Comparison of ENCODE assay signal across 13 mouse cellular contexts in the genomic region with DNA sequence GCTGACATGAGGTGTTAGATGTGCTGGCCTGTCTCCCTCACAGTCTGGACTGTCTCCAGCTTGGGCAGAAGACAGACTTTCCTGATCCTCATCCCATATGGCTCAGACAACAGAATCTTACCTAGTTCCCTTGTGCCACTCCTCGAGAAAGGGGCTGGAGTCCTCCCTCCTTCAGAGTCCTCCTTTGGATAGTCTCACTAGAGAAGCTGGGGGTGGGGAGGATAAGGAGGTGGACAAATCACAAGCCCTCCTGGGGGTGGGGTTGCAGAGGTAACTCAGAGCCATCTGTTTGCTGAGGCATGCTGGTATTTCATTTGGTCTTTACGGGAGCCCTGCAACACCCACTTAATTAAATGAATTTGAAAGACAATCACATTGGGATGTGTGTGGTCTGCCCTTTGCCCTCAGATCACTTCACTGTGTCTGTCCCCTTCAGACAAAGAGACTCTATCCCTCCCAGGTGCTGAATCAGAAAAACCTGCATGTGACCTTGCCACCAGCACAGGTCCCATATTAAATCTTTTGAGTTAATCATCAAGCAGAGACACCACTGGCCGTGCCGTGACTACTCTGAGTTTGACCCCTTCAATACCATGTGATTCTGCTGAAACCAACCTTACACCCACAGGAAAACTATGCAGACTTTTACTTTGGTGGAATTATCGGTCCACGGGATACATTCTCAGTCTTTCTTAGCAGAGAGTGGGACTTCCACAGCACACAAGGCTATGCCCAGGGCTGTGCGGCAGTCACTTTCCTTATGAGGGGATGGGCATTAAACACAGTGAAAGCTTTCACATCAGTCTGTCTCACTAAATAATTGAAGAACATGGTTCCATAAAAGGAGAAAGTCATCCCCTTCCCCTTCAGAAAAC. TPM values are rescaled to one million over a fixed set of nuclear protein-coding genes. Genes with fewer than 3 reads are reported as not detected.
DNase-seq lines count a peak whose midpoint lies in the region; ATAC-seq and TF ChIP-seq lines count a peak whose summit lies in the region.
"Had no signal": no experiment of that assay in that cellular context is flagged by ENCODE, and none has a peak within 500 bp of the region (broad histone marks: within the 10 kb centered on the region; RNA-seq: fewer than 3 reads in every experiment).

No protein-coding gene starts in this region.

- no peaks in the 10 kb centered on the region for H3K27me3 ChIP-seq in hindbrain, postnatal 0 days (ENCODE audit: insufficient read depth, low read length)
- H3K27me3 ChIP-seq in limb, embryonic 12.5 days, result no peaks in the 10 kb centered on the region; the same call in 1 of the 2 replicates

- H3K4me3 ChIP-seq in hindbrain, postnatal 0 days (ENCODE audit: low read length), result no peak overlapping the region
- no peak overlapping the region for H3K4me3 ChIP-seq in limb, embryonic 12.5 days (replicated peaks)
- H3K4me3 ChIP-seq: erythroblast, embryonic 14.5 days; midbrain, embryonic 12.5 days had no signal

- peak overlapping the region; percentile 41; the same call in 1 of the 2 replicates for H3K27ac ChIP-seq in hindbrain, postnatal 0 days
- H3K27ac ChIP-seq in limb, embryonic 12.5 days, result peak overlapping the region; percentile 4; the same call in 1 of the 2 replicates
- H3K27ac ChIP-seq: midbrain, embryonic 12.5 days had no signal

- peaks cover 4% of the 10 kb centered on the region for H3K4me1 ChIP-seq in hindbrain, postnatal 0 days (ENCODE audit: insufficient read depth, low read length)
- H3K4me1 ChIP-seq in limb, embryonic 12.5 days (replicated peaks), result peaks cover 9% of the 10 kb centered on the region

- H3K9me3 ChIP-seq in hindbrain, postnatal 0 days (ENCODE audit: low read length), result no peaks in the 10 kb centered on the region
- H3K9me3 ChIP-seq in limb, embryonic 12.5 days, result no peaks in the 10 kb centered on the region
- H3K9me3 ChIP-seq: midbrain, embryonic 12.5 days had no signal

- no peak for TF ChIP-seq CTCF in hindbrain, postnatal 0 days (IDR thresholded peaks at IDR 0.05; ENCODE audit: low read depth)

- no peak overlapping the region for H3K4me2 ChIP-seq in hindbrain, postnatal 0 days (ENCODE audit: low read depth, low read length)
- no peak overlapping the region for H3K4me2 ChIP-seq in limb, embryonic 12.5 days
- H3K4me2 ChIP-seq: heart, embryonic 11.5 days; midbrain, embryonic 12.5 days had no signal

- no peak overlapping the region for H3K9ac ChIP-seq in hindbrain, postnatal 0 days (replicated peaks; ENCODE audit: low read length)
- H3K9ac ChIP-seq in limb, embryonic 12.5 days (replicated peaks), result no peak overlapping the region
- H3K9ac ChIP-seq: midbrain, embryonic 12.5 days had no signal

- WGBS in hindbrain, postnatal 0 days, result 33% methylated on average over 7 of the region's 7 CpGs
- 24% methylated on average over 7 of the region's 7 CpGs for WGBS in limb, embryonic 12.5 days

- DNase-seq in left cerebral cortex, postnatal 4 days, result peak; percentile 43
- no peak for DNase-seq in left cerebral cortex, adult 8-10 months (ENCODE audit: low spot score in 2 of 2)
- peak; percentile 72 for DNase-seq in cerebellum, adult 11 months
- peak; percentile 20 for DNase-seq in hindbrain, postnatal 0 days (ENCODE audit: low spot score)
- no peak for DNase-seq in spleen, postnatal 4 days (ENCODE audit: low spot score in 2 of 2)
- DNase-seq in lung, postnatal 4 days, result no peak

- H3K36me3 ChIP-seq in hindbrain, postnatal 0 days (ENCODE audit: insufficient read depth, low read length), result no peaks in the 10 kb centered on the region
- H3K36me3 ChIP-seq in limb, embryonic 12.5 days, result no peaks in the 10 kb centered on the region
- H3K36me3 ChIP-seq: midbrain, embryonic 12.5 days had no signal

- peak; percentile 41; the same call in 1 of the 2 replicates for ATAC-seq in hindbrain, postnatal 0 days
- 0 out of 2 replicates have a peak, but pooled peaks have one; percentile 58 for ATAC-seq in limb, embryonic 12.5 days (ENCODE audit: insufficient number of reproducible peaks, insufficient read depth, low FRiP score, low TSS enrichment, low read depth)
- ATAC-seq in megakaryocyte-erythroid progenitor cell, adult 5-6 weeks (replicated peaks; ENCODE audit: low FRiP score, low TSS enrichment, poor library complexity, severe bottlenecking), result no peak

- intact Hi-C loops in left cerebral cortex, postnatal 4 days (cut with DNase I), result no loop called here

RNA-seq across cellular contexts. Expression of a gene that starts 57.7 kb away (rescaled TPM):
- not detected for total RNA-seq in left cerebral cortex, postnatal 4 days (2021)
- total RNA-seq in left cerebral cortex, adult 8-10 months (2022), result not detected
- not detected in 2 replicates for total RNA-seq in hindbrain, postnatal 0 days (2014; rRNA removed)
- not detected in 2 replicates for polyA plus RNA-seq in hindbrain, postnatal 0 days (2015; fragmentation: Nextera tagmentation; extraction: Ambion mirVana)
- polyA plus RNA-seq in limb, embryonic 12.5 days (2016; fragmentation: Nextera tagmentation; extraction: Ambion mirVana), result not detected in 2 replicates
- total RNA-seq in megakaryocyte-erythroid progenitor cell, adult 5-6 weeks (2014; fragmentation: Nextera tagmentation), result not detected in 2 replicates
- total RNA-seq in megakaryocyte-erythroid progenitor cell, adult 5-6 weeks (2017), result not detected in 2 replicates
- total RNA-seq: adrenal gland, postnatal 4 days; layer of hippocampus, postnatal 10 days had no signal
- polyA plus RNA-seq: erythroblast, embryonic 14.5 days; heart, embryonic 11.5 days; midbrain, embryonic 12.5 days had no signal

Comparison
In these comparisons a context has a peak if more than half of its experiments do, and no peak if none do; other contexts are left out.
1. DNase-seq: peak in left cerebral cortex, postnatal 4 days (single experiment), cerebellum, adult 11 months (single experiment) and hindbrain, postnatal 0 days (single experiment); none in left cerebral cortex, adult 8-10 months (0 of 2), spleen, postnatal 4 days (0 of 2) and lung, postnatal 4 days (0 of 2).